Mouse (Mus musculus): ENCODE data around the gene Gna13. TPM values are rescaled to one million over a fixed set of nuclear protein-coding genes. Genes with fewer than 3 reads are reported as not detected.

The Gna13 gene
- polyA plus RNA-seq, 1 experiment = 24.1 TPM

DNA sequence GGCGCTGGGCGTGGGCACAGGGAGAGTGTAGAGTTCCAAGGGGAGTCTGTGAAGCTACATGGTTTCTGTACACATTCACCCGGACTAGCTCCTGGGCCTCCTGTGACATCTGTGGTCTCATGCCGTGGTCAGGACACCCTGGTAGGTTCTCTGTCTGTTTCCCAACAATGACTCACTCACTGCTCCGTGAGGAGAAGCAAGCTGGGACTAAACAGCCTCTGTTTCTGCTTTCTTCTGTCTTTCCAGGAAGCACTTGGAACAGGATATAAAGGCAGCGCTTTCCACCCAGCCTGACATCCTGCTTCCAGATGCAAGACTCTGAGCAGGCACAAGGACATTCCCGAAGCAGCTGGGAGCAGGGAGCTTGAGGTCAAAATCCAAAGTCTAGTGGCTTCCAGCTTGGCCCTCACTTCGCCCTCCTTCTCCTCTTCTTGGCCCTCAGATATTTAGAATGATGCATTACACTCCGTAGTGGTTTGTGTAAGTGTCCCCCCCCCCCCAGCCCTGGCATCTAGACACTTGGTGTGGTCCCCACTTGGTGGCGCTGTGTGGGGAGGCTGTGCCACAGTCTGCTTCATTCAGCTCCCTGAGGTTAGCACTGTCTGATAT is 18.5 kb upstream of the Gna13 start:
- no peak overlapping the region for H3ac ChIP-seq (ENCODE audit: control insufficient read depth, insufficient read length)
- no peaks in the 10 kb centered on the region for H3K79me2 ChIP-seq (ENCODE audit: control insufficient read depth, insufficient read depth)
- peak overlapping the region; percentile 79 for H3K4me2 ChIP-seq (ENCODE audit: low read depth)
- no peaks in the 10 kb centered on the region for H3K27me3 ChIP-seq (ENCODE audit: control insufficient read depth, insufficient read depth, insufficient read length)
- no peak overlapping the region for H3K4me3 ChIP-seq
- TF ChIP-seq POLR2A (IDR thresholded peaks at IDR 0.05; ENCODE audit: insufficient read length, low read depth) (no peak), REST (IDR thresholded peaks at IDR 0.05; ENCODE audit: insufficient read depth, insufficient read length) (no peak), USF1 (IDR thresholded peaks at IDR 0.05; ENCODE audit: low read depth) (no peak), POLR2AphosphoS2 (IDR thresholded peaks at IDR 0.05; ENCODE audit: insufficient read length, low read depth) (no peak), CEBPB (IDR thresholded peaks at IDR 0.05; ENCODE audit: insufficient read depth, poor library complexity, severe bottlenecking) (no peak), TCF3 (IDR thresholded peaks at IDR 0.05; ENCODE audit: insufficient read length, low read depth) (no peak), E2F4 (IDR thresholded peaks at IDR 0.05; ENCODE audit: insufficient read depth) (no peak), SRF (IDR thresholded peaks at IDR 0.05; ENCODE audit: control insufficient read depth, insufficient read length, low read depth) (no peak), TCF12 (IDR thresholded peaks at IDR 0.05; ENCODE audit: insufficient read depth, poor library complexity, severe bottlenecking) (no peak), MAX (IDR thresholded peaks at IDR 0.05; ENCODE audit: low read depth) (no peak), MYOG (IDR thresholded peaks at IDR 0.05; ENCODE audit: control insufficient read depth in 1 of 3, insufficient read depth in 1 of 3, insufficient read length in 2 of 3, low read depth in 2 of 3) (no peak), MYOD1 (IDR thresholded peaks at IDR 0.05; ENCODE audit: control insufficient read depth in 1 of 3, insufficient read length in 2 of 3, low read depth in 2 of 3) (no peak)
- H3K36me3 ChIP-seq (ENCODE audit: control insufficient read depth, insufficient read depth) = no peaks in the 10 kb centered on the region

DNA sequence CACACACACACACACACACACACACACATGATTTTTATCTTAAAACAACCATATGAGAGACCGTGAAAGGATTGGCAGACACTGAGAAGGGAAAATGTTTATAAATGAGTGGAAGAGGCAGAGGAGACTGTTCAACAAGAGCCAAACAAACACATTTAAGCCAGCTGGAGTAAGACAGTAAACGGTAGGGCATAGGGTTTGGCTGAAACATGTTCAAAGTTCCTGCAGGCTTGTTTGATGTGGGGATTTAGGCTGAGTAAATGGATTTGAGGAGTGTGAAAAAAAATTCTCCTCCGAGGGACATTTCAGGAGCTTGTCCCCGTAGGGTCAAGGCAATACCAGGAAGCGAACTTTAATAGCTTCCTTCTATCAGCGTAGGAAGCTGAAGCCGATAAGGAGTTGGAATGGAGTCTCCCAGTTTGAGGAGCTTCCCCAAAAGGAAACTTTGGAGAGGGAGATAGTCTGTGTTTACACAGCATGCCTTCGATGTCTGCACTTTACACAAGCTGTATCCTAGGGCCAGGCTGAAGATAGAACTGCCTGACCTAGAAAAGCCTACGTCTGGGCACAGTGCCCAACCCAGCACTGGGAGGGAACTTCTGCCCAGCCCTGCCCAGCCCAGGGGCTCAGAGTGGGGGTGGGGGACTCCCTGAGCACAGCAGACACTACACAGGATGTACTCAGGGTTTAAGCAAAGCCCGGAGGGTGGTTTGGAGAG is 15.2 kb upstream of the Gna13 start:
- H3K79me2 ChIP-seq (ENCODE audit: control insufficient read depth, insufficient read depth) = no peaks in the 10 kb centered on the region
- H3K4me3 ChIP-seq = no peak overlapping the region
- no peaks in the 10 kb centered on the region for H3K27me3 ChIP-seq (ENCODE audit: control insufficient read depth, insufficient read depth, insufficient read length)
- peak overlapping the region; percentile 53 for H3K4me2 ChIP-seq (ENCODE audit: low read depth)
- TF ChIP-seq MYOD1 (IDR thresholded peaks at IDR 0.05; ENCODE audit: control insufficient read depth in 1 of 3, insufficient read length in 2 of 3, low read depth in 2 of 3) = no peak
- no peak for TF ChIP-seq SRF (IDR thresholded peaks at IDR 0.05; ENCODE audit: control insufficient read depth, insufficient read length, low read depth)
- TF ChIP-seq USF1 (IDR thresholded peaks at IDR 0.05; ENCODE audit: low read depth) = no peak
- TF ChIP-seq MYOG (IDR thresholded peaks at IDR 0.05; ENCODE audit: control insufficient read depth in 1 of 3, insufficient read depth in 1 of 3, insufficient read length in 2 of 3, low read depth in 2 of 3) = no peak
- no peak for TF ChIP-seq MAX (IDR thresholded peaks at IDR 0.05; ENCODE audit: low read depth)
- TF ChIP-seq POLR2A (IDR thresholded peaks at IDR 0.05; ENCODE audit: insufficient read length, low read depth) = no peak
- no peak for TF ChIP-seq REST (IDR thresholded peaks at IDR 0.05; ENCODE audit: insufficient read depth, insufficient read length)
- TF ChIP-seq E2F4 (IDR thresholded peaks at IDR 0.05; ENCODE audit: insufficient read depth) = no peak
- no peak for TF ChIP-seq TCF12 (IDR thresholded peaks at IDR 0.05; ENCODE audit: insufficient read depth, poor library complexity, severe bottlenecking)
- TF ChIP-seq TCF3 (IDR thresholded peaks at IDR 0.05; ENCODE audit: insufficient read length, low read depth) = no peak
- no peak for TF ChIP-seq CEBPB (IDR thresholded peaks at IDR 0.05; ENCODE audit: insufficient read depth, poor library complexity, severe bottlenecking)
- TF ChIP-seq POLR2AphosphoS2 (IDR thresholded peaks at IDR 0.05; ENCODE audit: insufficient read length, low read depth) = no peak
- H3ac ChIP-seq (ENCODE audit: control insufficient read depth, insufficient read length) = no peak overlapping the region
- H3K36me3 ChIP-seq (ENCODE audit: control insufficient read depth, insufficient read depth) = no peaks in the 10 kb centered on the region

DNA sequence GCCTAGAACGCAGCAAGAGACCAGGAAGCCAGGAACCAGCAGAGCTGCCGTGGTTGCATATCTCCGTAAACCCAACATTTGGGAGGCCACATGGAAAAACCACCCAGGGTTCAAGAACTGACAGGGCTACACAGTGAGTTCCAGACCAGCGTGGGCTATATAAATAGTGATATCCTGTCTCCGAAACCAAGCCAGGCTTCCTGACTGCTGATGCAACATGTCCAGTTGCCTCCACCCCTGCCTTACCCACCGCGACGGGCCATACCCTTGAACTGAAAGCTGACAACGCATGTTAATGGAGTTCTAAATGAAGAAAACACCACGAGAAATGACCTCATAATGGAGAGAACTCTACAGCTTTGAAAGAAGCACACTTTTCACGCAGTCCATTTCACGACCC is 14.2 kb upstream of the Gna13 start:
- Histone ChIP-seq H3K36me3 (ENCODE audit: control insufficient read depth, insufficient read depth) (no peaks in the 10 kb centered on the region), H3K4me3 (no peak overlapping the region), H3K4me2 (ENCODE audit: low read depth) (peak overlapping the region; percentile 6), H3K27me3 (ENCODE audit: control insufficient read depth, insufficient read depth, insufficient read length) (no peaks in the 10 kb centered on the region), H3K79me2 (ENCODE audit: control insufficient read depth, insufficient read depth) (no peaks in the 10 kb centered on the region), H3ac (ENCODE audit: control insufficient read depth, insufficient read length) (no peak overlapping the region)
- no peak for TF ChIP-seq POLR2AphosphoS2 (IDR thresholded peaks at IDR 0.05; ENCODE audit: insufficient read length, low read depth)
- TF ChIP-seq POLR2A (IDR thresholded peaks at IDR 0.05; ENCODE audit: insufficient read length, low read depth) = no peak
- no peak for TF ChIP-seq MYOG (IDR thresholded peaks at IDR 0.05; ENCODE audit: control insufficient read depth in 1 of 3, insufficient read depth in 1 of 3, insufficient read length in 2 of 3, low read depth in 2 of 3)
- no peak for TF ChIP-seq USF1 (IDR thresholded peaks at IDR 0.05; ENCODE audit: low read depth)
- no peak for TF ChIP-seq SRF (IDR thresholded peaks at IDR 0.05; ENCODE audit: control insufficient read depth, insufficient read length, low read depth)
- no peak for TF ChIP-seq E2F4 (IDR thresholded peaks at IDR 0.05; ENCODE audit: insufficient read depth)
- no peak for TF ChIP-seq CEBPB (IDR thresholded peaks at IDR 0.05; ENCODE audit: insufficient read depth, poor library complexity, severe bottlenecking)
- TF ChIP-seq TCF3 (IDR thresholded peaks at IDR 0.05; ENCODE audit: insufficient read length, low read depth) = no peak
- TF ChIP-seq MAX (IDR thresholded peaks at IDR 0.05; ENCODE audit: low read depth) = no peak
- no peak for TF ChIP-seq TCF12 (IDR thresholded peaks at IDR 0.05; ENCODE audit: insufficient read depth, poor library complexity, severe bottlenecking)
- no peak for TF ChIP-seq REST (IDR thresholded peaks at IDR 0.05; ENCODE audit: insufficient read depth, insufficient read length)
- no peak for TF ChIP-seq MYOD1 (IDR thresholded peaks at IDR 0.05; ENCODE audit: control insufficient read depth in 1 of 3, insufficient read length in 2 of 3, low read depth in 2 of 3)

DNA sequence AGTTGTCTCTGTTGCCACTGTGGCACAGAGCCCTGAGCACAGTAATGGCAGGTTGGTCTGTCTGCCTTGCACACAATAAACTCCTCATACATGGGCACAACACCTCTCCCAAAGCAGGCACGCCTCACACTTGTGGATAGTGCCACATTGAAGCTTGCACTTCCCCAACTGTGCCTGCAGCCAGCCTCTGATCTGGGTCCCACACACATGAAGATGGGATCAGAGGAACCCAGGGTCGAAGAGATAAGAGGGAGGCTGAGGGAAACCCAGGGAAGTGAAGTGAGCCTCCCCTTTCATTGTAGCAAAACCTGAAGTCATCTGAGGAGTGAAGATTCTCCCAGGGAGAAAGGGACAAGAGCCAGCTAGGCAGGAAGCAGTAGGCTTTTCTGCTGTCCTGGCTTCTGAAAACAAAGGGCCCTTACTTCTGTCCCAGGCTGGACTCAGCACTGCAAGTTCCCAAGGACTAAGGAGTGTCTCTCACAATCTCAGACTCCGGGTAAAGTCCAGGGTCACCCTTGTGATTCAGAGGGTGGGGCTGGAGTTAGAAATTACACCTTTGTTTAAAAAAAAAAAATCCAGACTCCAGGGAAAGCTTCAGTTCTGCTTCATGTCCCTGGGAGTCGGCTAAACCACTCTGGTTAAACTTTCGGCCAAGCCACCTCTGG is 12.8 kb upstream of the Gna13 start:
- Histone ChIP-seq H3ac (ENCODE audit: control insufficient read depth, insufficient read length) (no peak overlapping the region), H3K4me2 (ENCODE audit: low read depth) (no peak overlapping the region), H3K36me3 (ENCODE audit: control insufficient read depth, insufficient read depth) (no peaks in the 10 kb centered on the region), H3K79me2 (ENCODE audit: control insufficient read depth, insufficient read depth) (no peaks in the 10 kb centered on the region), H3K27me3 (ENCODE audit: control insufficient read depth, insufficient read depth, insufficient read length) (no peaks in the 10 kb centered on the region), H3K4me3 (no peak overlapping the region)
- no peak for TF ChIP-seq REST (IDR thresholded peaks at IDR 0.05; ENCODE audit: insufficient read depth, insufficient read length)
- TF ChIP-seq CEBPB (IDR thresholded peaks at IDR 0.05; ENCODE audit: insufficient read depth, poor library complexity, severe bottlenecking) = no peak
- no peak for TF ChIP-seq MYOD1 (IDR thresholded peaks at IDR 0.05; ENCODE audit: control insufficient read depth in 1 of 3, insufficient read length in 2 of 3, low read depth in 2 of 3)
- TF ChIP-seq TCF12 (IDR thresholded peaks at IDR 0.05; ENCODE audit: insufficient read depth, poor library complexity, severe bottlenecking) = no peak
- no peak for TF ChIP-seq SRF (IDR thresholded peaks at IDR 0.05; ENCODE audit: control insufficient read depth, insufficient read length, low read depth)
- TF ChIP-seq POLR2AphosphoS2 (IDR thresholded peaks at IDR 0.05; ENCODE audit: insufficient read length, low read depth) = no peak
- TF ChIP-seq MYOG (IDR thresholded peaks at IDR 0.05; ENCODE audit: control insufficient read depth in 1 of 3, insufficient read depth in 1 of 3, insufficient read length in 2 of 3, low read depth in 2 of 3) = no peak
- TF ChIP-seq MAX (IDR thresholded peaks at IDR 0.05; ENCODE audit: low read depth) = no peak
- no peak for TF ChIP-seq E2F4 (IDR thresholded peaks at IDR 0.05; ENCODE audit: insufficient read depth)
- TF ChIP-seq POLR2A (IDR thresholded peaks at IDR 0.05; ENCODE audit: insufficient read length, low read depth) = no peak
- no peak for TF ChIP-seq USF1 (IDR thresholded peaks at IDR 0.05; ENCODE audit: low read depth)
- no peak for TF ChIP-seq TCF3 (IDR thresholded peaks at IDR 0.05; ENCODE audit: insufficient read length, low read depth)
